Mouse (Mus musculus) liver, embryonic 16.5 days (tissue): ENCODE data around the gene Satl1. TPM values are rescaled to one million over a fixed set of nuclear protein-coding genes. Genes with fewer than 3 reads are reported as not detected.
"Not testable (repeated sequence)": the region's sequence is repeated elsewhere in the genome, so short reads cannot be mapped to it uniquely, and the experiment has no call there.

Experiments used
- ATAC-seq: fragments of 200-750 bp; cut with Nextera tagmentation; 2 replicates; pipeline ENCODE4 v1.8.0; 2017; ENCODE audit warnings: low read depth, mild to moderate bottlenecking, moderate number of reproducible peaks, moderate library complexity
- H3K27ac ChIP-seq: fragments of 300-500 bp; sonication (generic); 2 replicates; pipeline ENCODE4 v1.5.1; 2014; ENCODE audit warnings: mild to moderate bottlenecking, low read length
- H3K27me3 ChIP-seq: fragments of 300-500 bp; sonication (generic); 2 replicates; pipeline ENCODE4 v1.6.1; 2014; ENCODE audit warnings: low read depth, low read length, mixed read lengths; ENCODE audit not compliant: control insufficient read depth, insufficient read depth
- H3K36me3 ChIP-seq: fragments of 300-500 bp; sonication (generic); 2 replicates; pipeline ENCODE4 v1.6.1; 2014; ENCODE audit warnings: mild to moderate bottlenecking; ENCODE audit not compliant: control insufficient read depth, insufficient read depth
- H3K4me1 ChIP-seq: fragments of 300-500 bp; sonication (generic); 2 replicates; pipeline ENCODE4 v1.6.1; 2014; ENCODE audit warnings: low read depth, low read length, mixed read lengths; ENCODE audit not compliant: control insufficient read depth
- H3K4me2 ChIP-seq: fragments of 300-500 bp; sonication (generic); 2 replicates; pipeline ENCODE4 v1.6.1; 2014; ENCODE audit warnings: low read depth, low read length, mixed read lengths
- H3K4me3 ChIP-seq: fragments of 300-500 bp; sonication (generic); 2 replicates; pipeline ENCODE4 v1.5.1; 2014; ENCODE audit warnings: low read depth, mild to moderate bottlenecking, low read length
- H3K9ac ChIP-seq: fragments of 300-500 bp; sonication (generic); 2 replicates; pipeline ENCODE4 v1.6.1; 2014; ENCODE audit warnings: low read depth, low read length
- H3K9me3 ChIP-seq: fragments of 300-500 bp; sonication (generic); replicated peaks from 2 replicates; pipeline ENCODE4 v1.6.1; 2016; ENCODE audit warnings: low read length; ENCODE audit not compliant: control insufficient read depth
- WGBS: fragments of 180-500 bp; shearing (Covaris S2); extraction: QIAGEN DNeasy Blood & Tissue Kit; methylation state at CpG from one replicate; pipeline ENCODE4 v1.1.7; 2014; ENCODE audit not compliant: insufficient replicate concordance; 5-methylcytosine and 5-hydroxymethylcytosine counted together
- polyA plus RNA-seq: library from polyadenylated mRNA; unstranded; fragments of >200 nt; fragmentation: Nextera tagmentation; extraction: Ambion mirVana; gene quantifications from 2 replicates; pipeline ENCODE4 v1.2.1, GENCODE M21; 2015

Gene Satl1
- polyA plus RNA-seq, result not detected in 2 replicates

- H3K9ac ChIP-seq, result no peak within 1 kb of the TSS
- H3K4me1 ChIP-seq, result no peaks in the 10 kb centered on the region
- H3K4me2 ChIP-seq, result no peak within 1 kb of the TSS
- 80% methylated on average over 3 of the region's 3 CpGs for WGBS
- H3K36me3 ChIP-seq, result no peaks in the 10 kb centered on the region
- ATAC-seq, result no peak
- no peaks in the 10 kb centered on the region for H3K9me3 ChIP-seq
- H3K4me3 ChIP-seq, result no peak within 1 kb of the TSS
- no peak within 1 kb of the TSS for H3K27ac ChIP-seq
- no peaks in the 10 kb centered on the region for H3K27me3 ChIP-seq
Measured at GRCm38 (mm10) chrX:112406679-112407078, at the start of gene Satl1. Gene Satl1, minus strand, starts transcription at chrX:112406779.

- no peak overlapping the region for H3K9ac ChIP-seq
- no peaks in the 10 kb centered on the region for H3K9me3 ChIP-seq
- H3K4me2 ChIP-seq, result no peak overlapping the region
- no peak for ATAC-seq
- H3K4me3 ChIP-seq, result no peak overlapping the region
- H3K36me3 ChIP-seq, result no peaks in the 10 kb centered on the region
- no peak overlapping the region for H3K27ac ChIP-seq
- no peaks in the 10 kb centered on the region for H3K4me1 ChIP-seq
- 55% methylated on average over 2 of the region's 2 CpGs for WGBS
- H3K27me3 ChIP-seq, result no peaks in the 10 kb centered on the region
Measured at GRCm38 (mm10) chrX:112438064-112438463, 31.5 kb upstream of the Satl1 start.

DNA sequence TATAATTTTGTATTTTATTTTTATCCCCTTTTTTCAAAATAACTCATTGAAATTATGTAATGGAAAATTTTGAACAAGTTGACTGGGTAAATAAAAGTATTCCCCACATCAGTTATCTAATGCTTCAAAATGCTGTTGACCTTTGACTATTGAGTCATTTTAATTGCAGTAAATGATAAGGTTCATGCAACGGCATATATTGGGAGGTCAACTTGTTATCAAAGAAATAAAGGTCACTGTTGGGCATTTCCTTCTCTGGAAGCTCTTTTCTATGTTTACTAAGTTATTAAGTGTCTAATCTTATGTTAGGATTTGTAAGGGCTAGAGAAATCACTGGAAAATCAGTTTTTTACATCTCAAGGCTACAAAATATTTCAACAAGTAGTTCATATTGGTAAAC is 31.0 kb upstream of the Satl1 start:
- H3K27me3 ChIP-seq, result no peaks in the 10 kb centered on the region
- no peak overlapping the region for H3K4me2 ChIP-seq
- H3K9ac ChIP-seq, result no peak overlapping the region
- no peaks in the 10 kb centered on the region for H3K4me1 ChIP-seq
- no peak overlapping the region for H3K27ac ChIP-seq
- 45% methylated on average over 1 of the region's 1 CpGs for WGBS
- no peak for ATAC-seq
- no peak overlapping the region for H3K4me3 ChIP-seq
- no peaks in the 10 kb centered on the region for H3K9me3 ChIP-seq
- no peaks in the 10 kb centered on the region for H3K36me3 ChIP-seq

DNA sequence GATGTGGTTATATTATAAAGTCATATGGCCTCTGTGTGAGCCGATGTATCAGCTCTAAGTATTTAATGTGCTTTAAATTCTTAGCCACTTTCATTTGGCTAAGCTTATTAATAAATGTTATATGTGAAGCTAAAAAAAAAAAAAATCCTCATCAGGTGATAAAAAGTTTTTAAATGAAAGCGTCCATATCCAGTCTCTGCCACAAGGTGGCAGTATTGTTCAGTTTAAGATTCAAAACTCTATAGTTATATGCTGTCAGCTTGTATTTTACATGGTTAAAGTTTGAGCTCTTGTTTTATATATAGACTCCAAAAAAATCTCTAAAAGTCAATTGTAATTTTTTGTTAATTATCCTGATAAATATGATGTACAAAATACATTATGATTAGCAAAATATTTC is 16.4 kb upstream of the Satl1 start:
- not testable (repeated sequence) for H3K9ac ChIP-seq, ATAC-seq, H3K4me2 ChIP-seq, H3K4me3 ChIP-seq, H3K9me3 ChIP-seq, H3K4me1 ChIP-seq, H3K27ac ChIP-seq, H3K27me3 ChIP-seq, H3K36me3 ChIP-seq
- WGBS, result 18% methylated on average over 2 of the region's 2 CpGs

- Histone ChIP-seq H3K9me3 (no peaks in the 10 kb centered on the region), H3K36me3 (no peaks in the 10 kb centered on the region), H3K4me2 (no peak overlapping the region), H3K9ac (no peak overlapping the region), H3K27ac (no peak overlapping the region), H3K4me3 (no peak overlapping the region), H3K4me1 (no peaks in the 10 kb centered on the region), H3K27me3 (no peaks in the 10 kb centered on the region)
- WGBS, result 49% methylated on average over 2 of the region's 2 CpGs
- no peak for ATAC-seq
Measured at GRCm38 (mm10) chrX:112412309-112412708, 5.7 kb upstream of the Satl1 start.

DNA sequence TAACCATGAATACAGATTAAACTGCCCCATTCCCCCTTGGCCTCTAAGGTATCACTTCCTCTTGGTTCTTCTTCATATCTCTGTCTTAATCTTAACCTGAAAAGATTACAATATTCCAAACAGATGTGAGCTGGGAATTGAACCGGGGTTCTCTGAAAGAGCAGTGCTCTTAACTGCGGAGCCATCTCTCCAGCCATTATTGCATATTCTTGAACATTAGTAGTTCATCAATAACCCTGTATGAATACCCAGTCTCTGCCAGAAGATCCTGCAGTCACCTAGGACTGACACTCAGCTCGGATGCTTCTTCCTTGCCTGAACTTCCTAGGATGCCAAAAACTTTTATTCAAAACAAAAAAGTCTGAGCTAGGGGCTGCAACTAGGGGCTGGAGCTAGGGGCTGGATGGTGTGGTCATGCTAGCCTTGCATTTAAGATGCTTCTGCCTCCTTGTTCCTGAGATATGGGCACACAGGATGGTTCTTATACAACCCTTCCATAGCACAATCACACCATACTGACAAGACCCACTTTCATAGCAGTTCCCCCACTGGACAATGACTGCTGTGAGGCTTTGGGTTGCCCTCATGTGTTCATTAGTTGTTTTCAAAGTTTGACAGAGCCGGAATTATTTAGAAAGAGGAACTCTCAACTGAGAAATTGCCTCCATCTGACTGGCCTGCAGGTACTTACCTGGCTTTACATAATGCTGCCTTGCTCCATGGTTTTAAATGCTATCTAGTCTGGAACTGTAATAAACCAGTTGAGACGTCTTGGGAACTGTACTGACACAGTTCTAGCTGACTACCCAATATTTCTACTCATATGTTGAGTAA is 35.8 kb downstream of the Satl1 start:
- H3K4me2 ChIP-seq, H3K9ac ChIP-seq, H3K36me3 ChIP-seq, H3K4me3 ChIP-seq, H3K27me3 ChIP-seq, H3K9me3 ChIP-seq, H3K4me1 ChIP-seq, H3K27ac ChIP-seq: not testable (repeated sequence)
- peak; percentile 91 for ATAC-seq
- 63% methylated on average over 5 of the region's 5 CpGs for WGBS

- 37% methylated on average over 4 of the region's 4 CpGs for WGBS
- H3K27ac ChIP-seq, result no peak overlapping the region
- H3K27me3 ChIP-seq, result no peaks in the 10 kb centered on the region
- no peak overlapping the region for H3K4me3 ChIP-seq
- no peak overlapping the region for H3K4me2 ChIP-seq
- H3K9me3 ChIP-seq, result no peaks in the 10 kb centered on the region
- no peak overlapping the region for H3K9ac ChIP-seq
- H3K4me1 ChIP-seq, result no peaks in the 10 kb centered on the region
- ATAC-seq, result no peak
- no peaks in the 10 kb centered on the region for H3K36me3 ChIP-seq
Measured at GRCm38 (mm10) chrX:112368426-112368825, 38.2 kb downstream of the Satl1 start.

DNA sequence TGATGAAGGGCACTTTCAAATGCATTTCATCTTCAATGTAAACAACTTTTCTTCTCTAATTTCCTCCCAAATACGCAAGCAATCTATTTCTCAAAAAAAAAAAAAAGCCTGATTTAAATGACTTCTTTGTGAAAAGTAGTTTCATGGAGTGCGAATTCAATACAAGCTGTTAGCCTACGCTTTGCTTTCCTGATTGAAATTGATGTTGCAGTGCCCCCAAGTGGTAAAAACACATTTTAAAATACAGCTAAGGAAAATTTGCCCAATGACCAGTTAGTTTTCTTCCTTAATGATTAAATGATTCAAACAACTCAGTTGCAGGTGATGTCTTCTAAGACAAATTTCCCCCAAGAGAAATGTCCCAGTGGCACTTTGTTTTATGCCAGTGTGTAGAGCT is 58.2 kb downstream of the Satl1 start:
- ATAC-seq, result no peak
- H3K27me3 ChIP-seq, result no peaks in the 10 kb centered on the region
- 47% methylated on average over 3 of the region's 3 CpGs for WGBS
- no peak overlapping the region for H3K9ac ChIP-seq
- no peaks in the 10 kb centered on the region for H3K4me1 ChIP-seq
- H3K9me3 ChIP-seq, result no peaks in the 10 kb centered on the region
- H3K27ac ChIP-seq, result no peak overlapping the region
- H3K4me2 ChIP-seq, result no peak overlapping the region
- H3K4me3 ChIP-seq, result no peak overlapping the region
- no peaks in the 10 kb centered on the region for H3K36me3 ChIP-seq

DNA sequence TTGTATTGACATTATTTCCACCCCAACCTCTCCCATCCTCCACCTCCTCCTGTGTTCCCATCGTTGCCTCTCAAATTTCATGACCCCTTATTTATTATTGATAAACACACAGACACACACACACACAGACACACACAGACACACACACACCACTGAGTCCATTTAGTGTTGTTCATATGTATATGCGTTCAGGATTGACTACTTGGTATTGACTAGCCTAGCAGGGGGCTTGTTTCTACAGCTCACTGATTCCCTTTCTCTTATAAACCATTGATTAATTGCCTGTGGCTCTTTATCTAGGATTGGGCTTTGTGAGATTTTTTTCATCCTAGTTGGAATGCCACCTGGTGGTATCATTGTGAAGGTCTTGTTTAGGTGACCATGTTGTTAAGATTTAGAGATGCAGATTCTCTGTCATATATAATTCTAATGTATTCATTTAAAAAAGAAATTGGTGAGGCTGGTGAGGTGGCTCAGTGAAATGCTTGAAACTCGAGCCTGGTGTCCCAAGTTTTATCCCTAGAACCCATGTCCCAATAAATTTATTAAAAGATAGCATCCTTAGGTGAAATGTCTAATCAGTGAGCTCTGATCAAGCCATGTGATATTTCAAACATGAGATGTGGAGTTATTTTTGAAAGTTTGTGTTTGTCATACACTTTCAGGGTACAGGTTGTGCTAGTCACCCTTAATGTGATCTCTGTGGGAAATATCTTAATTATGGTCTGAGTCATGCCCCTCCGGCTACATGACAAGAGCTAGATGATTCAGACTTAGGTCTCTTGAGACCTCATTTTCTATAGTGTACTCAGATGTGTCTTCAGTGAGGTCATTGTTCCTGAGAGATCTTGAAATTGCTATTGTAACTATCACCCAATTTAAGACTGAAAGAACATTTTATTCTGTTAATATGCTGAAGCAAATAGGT is 58.8 kb downstream of the Satl1 start:
- H3K9ac ChIP-seq, result no peak overlapping the region
- no peaks in the 10 kb centered on the region for H3K4me1 ChIP-seq
- no peak overlapping the region for H3K4me2 ChIP-seq
- no peaks in the 10 kb centered on the region for H3K27me3 ChIP-seq
- no peak overlapping the region for H3K4me3 ChIP-seq
- ATAC-seq, result no peak
- no peaks in the 10 kb centered on the region for H3K36me3 ChIP-seq
- H3K9me3 ChIP-seq, result no peaks in the 10 kb centered on the region
- WGBS, result 60% methylated on average over 4 of the region's 4 CpGs
- no peak overlapping the region for H3K27ac ChIP-seq
